Comparison of ENCODE assay signal across 13 mouse cellular contexts in genomic region chr4:82196024-82196647, GRCm38 (mm10).
DNase-seq lines count a peak whose midpoint lies in the region; ATAC-seq lines count a peak whose summit lies in the region.
"Had no signal": no experiment of that assay in that cellular context is flagged by ENCODE, and none has a peak within 500 bp of the region (broad histone marks: within the 10 kb centered on the region; RNA-seq: fewer than 3 reads in every experiment).

No protein-coding gene starts in this region.

- no peaks in the 10 kb centered on the region for H3K36me3 ChIP-seq in kidney, embryonic 16.5 days (ENCODE audit: insufficient read depth, low read length)
- H3K36me3 ChIP-seq in embryonic facial prominence, embryonic 14.5 days (ENCODE audit: control insufficient read depth, insufficient read depth, low read length), result no peaks in the 10 kb centered on the region
- no peaks in the 10 kb centered on the region for H3K36me3 ChIP-seq in megakaryocyte, embryonic 14.5 days (replicated peaks; ENCODE audit: low read length)
- no peaks in the 10 kb centered on the region for H3K36me3 ChIP-seq in forebrain, embryonic 15.5 days
- H3K36me3 ChIP-seq: liver, embryonic 13.5 days had no signal

- no peak for DNase-seq in kidney, postnatal 36 days
- peak; percentile 24 for DNase-seq in adipocyte (ENCODE audit: low spot score)
- DNase-seq in embryonic facial prominence, embryonic 14.5 days (ENCODE audit: low spot score), result peak; percentile 70
- DNase-seq in left cerebral cortex, adult 11 months (ENCODE audit: low spot score), result no peak
- DNase-seq: adrenal gland, postnatal 36 days; liver, embryonic 13.5 days; thymus, postnatal 14 days had no signal

- no peak overlapping the region for H3K4me3 ChIP-seq in kidney, embryonic 16.5 days (ENCODE audit: low read length)
- H3K4me3 ChIP-seq in embryonic facial prominence, embryonic 14.5 days (ENCODE audit: low read depth, low read length), result no peak overlapping the region
- peak overlapping the region; percentile 56 for H3K4me3 ChIP-seq in megakaryocyte, embryonic 14.5 days (replicated peaks)
- no peak overlapping the region for H3K4me3 ChIP-seq in forebrain, embryonic 15.5 days
- H3K4me3 ChIP-seq: liver, embryonic 13.5 days had no signal

- peak; percentile 42; the same call in 1 of the 2 replicates for ATAC-seq in kidney, embryonic 16.5 days (ENCODE audit: low FRiP score, low TSS enrichment)
- no peak for ATAC-seq in embryonic facial prominence, embryonic 14.5 days (ENCODE audit: low read depth)
- ATAC-seq in erythroblast, adult 5-6 weeks (replicated peaks; ENCODE audit: low FRiP score, poor library complexity, severe bottlenecking), result no peak
- no peak for ATAC-seq in forebrain, embryonic 15.5 days (replicated peaks)
- ATAC-seq: hindbrain, embryonic 16.5 days had no signal

- H3K4me1 ChIP-seq in kidney, embryonic 16.5 days (ENCODE audit: insufficient read depth, low read length), result peaks cover 5% of the 10 kb centered on the region
- H3K4me1 ChIP-seq in embryonic facial prominence, embryonic 14.5 days (ENCODE audit: control insufficient read depth, insufficient read depth, low read length), result peaks cover 22% of the 10 kb centered on the region
- peaks cover 37% of the 10 kb centered on the region for H3K4me1 ChIP-seq in megakaryocyte, embryonic 14.5 days
- H3K4me1 ChIP-seq in forebrain, embryonic 15.5 days, result no peaks in the 10 kb centered on the region
- H3K4me1 ChIP-seq: liver, embryonic 13.5 days had no signal

- 0 out of 2 replicates have a peak overlapping the region, but pooled peaks have one; percentile 14 for H3K27ac ChIP-seq in kidney, embryonic 16.5 days (ENCODE audit: low read length)
- peak overlapping the region; percentile 75 for H3K27ac ChIP-seq in embryonic facial prominence, embryonic 14.5 days (replicated peaks; ENCODE audit: low read depth, low read length)
- H3K27ac ChIP-seq in forebrain, embryonic 15.5 days (replicated peaks), result no peak overlapping the region
- H3K27ac ChIP-seq: liver, embryonic 13.5 days; macrophage had no signal

- H3K9ac ChIP-seq in kidney, embryonic 16.5 days (replicated peaks; ENCODE audit: low read length), result no peak overlapping the region
- H3K9ac ChIP-seq in embryonic facial prominence, embryonic 14.5 days (ENCODE audit: low read depth, low read length), result no peak overlapping the region
- H3K9ac ChIP-seq in forebrain, embryonic 15.5 days (replicated peaks), result no peak overlapping the region
- H3K9ac ChIP-seq: liver, embryonic 13.5 days had no signal

- WGBS in kidney, embryonic 16.5 days, result 37% methylated on average over 6 of the region's 6 CpGs
- WGBS in embryonic facial prominence, embryonic 14.5 days, result 43% methylated on average over 6 of the region's 6 CpGs
- 89% methylated on average over 6 of the region's 6 CpGs for WGBS in forebrain, embryonic 15.5 days

- no peaks in the 10 kb centered on the region; the same call in 1 of the 2 replicates for H3K27me3 ChIP-seq in kidney, embryonic 16.5 days (ENCODE audit: insufficient read depth, low read length)
- H3K27me3 ChIP-seq in embryonic facial prominence, embryonic 14.5 days (replicated peaks; ENCODE audit: control insufficient read depth, insufficient read depth, low read length), result no peaks in the 10 kb centered on the region
- H3K27me3 ChIP-seq in megakaryocyte, embryonic 14.5 days (replicated peaks), result peaks cover 18% of the 10 kb centered on the region
- H3K27me3 ChIP-seq in forebrain, embryonic 15.5 days, result no peaks in the 10 kb centered on the region
- H3K27me3 ChIP-seq: liver, embryonic 13.5 days had no signal

- no peak overlapping the region for H3K4me2 ChIP-seq in kidney, embryonic 16.5 days (replicated peaks; ENCODE audit: low read depth, low read length)
- no peak overlapping the region for H3K4me2 ChIP-seq in embryonic facial prominence, embryonic 14.5 days (ENCODE audit: low read depth, low read length)
- no peak overlapping the region for H3K4me2 ChIP-seq in forebrain, embryonic 15.5 days (replicated peaks)
- H3K4me2 ChIP-seq: liver, embryonic 13.5 days had no signal

- H3K9me3 ChIP-seq in kidney, embryonic 16.5 days (ENCODE audit: low read length), result no peaks in the 10 kb centered on the region
- H3K9me3 ChIP-seq in embryonic facial prominence, embryonic 14.5 days (ENCODE audit: control insufficient read depth, low read length), result no peaks in the 10 kb centered on the region
- no peaks in the 10 kb centered on the region for H3K9me3 ChIP-seq in megakaryocyte, embryonic 14.5 days
- no peaks in the 10 kb centered on the region for H3K9me3 ChIP-seq in forebrain, embryonic 15.5 days
- H3K9me3 ChIP-seq: liver, embryonic 13.5 days had no signal

Comparison
In these comparisons a context has a peak if more than half of its experiments do, and no peak if none do; other contexts are left out.
1. DNase-seq: peak in adipocyte (single experiment) and embryonic facial prominence, embryonic 14.5 days (single experiment); none in kidney, postnatal 36 days (0 of 2) and left cerebral cortex, adult 11 months (single experiment).